Mouse (Mus musculus) heart, embryonic 14.5 days (tissue): ENCODE data around the gene Bnip2. TPM values are rescaled to one million over a fixed set of nuclear protein-coding genes. Genes with fewer than 3 reads are reported as not detected.

ENCODE experiments used
- ATAC-seq: fragments of 200-750 bp; cut with Nextera tagmentation; 2 replicates; pipeline ENCODE4 v1.8.0; 2017; ENCODE audit warnings: low read depth, moderate TSS enrichment; ENCODE audit not compliant: insufficient number of reproducible peaks, insufficient read depth, low FRiP score
- H3K27ac ChIP-seq, 2 experiments: fragments of 200-500 bp in 1 of 2; fragments of 300-500 bp in 1 of 2; sonication (generic) in 1 of 2; replicated peaks in 1 of 2; 2 replicates each; pipeline ENCODE4 v1.5.1; 2012 to 2014; ENCODE audit warnings: low read depth in 2 of 2, low read length in 2 of 2, control low read depth in 1 of 2, mild to moderate bottlenecking in 1 of 2, mixed read lengths in 1 of 2; ENCODE audit not compliant: control insufficient read depth in 1 of 2, insufficient read depth in 1 of 2
- H3K27me3 ChIP-seq: fragments of 300-500 bp; sonication (generic); 2 replicates; pipeline ENCODE4 v1.6.1; 2014; ENCODE audit warnings: mild to moderate bottlenecking, low read length, control low read depth; ENCODE audit not compliant: control insufficient read depth, insufficient read depth
- H3K36me3 ChIP-seq: fragments of 300-500 bp; sonication (generic); 2 replicates; pipeline ENCODE4 v1.6.1; 2014; ENCODE audit warnings: mild to moderate bottlenecking, control low read depth, low read length, mixed read lengths; ENCODE audit not compliant: control insufficient read depth, insufficient read depth
- H3K4me1 ChIP-seq, 2 experiments: fragments of 200-500 bp in 1 of 2; fragments of 300-500 bp in 1 of 2; sonication (generic) in 1 of 2; 2 replicates each; pipeline ENCODE4 v1.6.1; 2012 to 2014; ENCODE audit warnings: low read length in 2 of 2, control low read depth in 1 of 2, mixed read lengths in 1 of 2; ENCODE audit not compliant: control insufficient read depth in 2 of 2, insufficient read depth in 2 of 2
- H3K4me2 ChIP-seq: fragments of 300-500 bp; sonication (generic); 2 replicates; pipeline ENCODE4 v1.6.1; 2014; ENCODE audit warnings: mild to moderate bottlenecking, low read length
- H3K4me3 ChIP-seq, 2 experiments: fragments of 200-500 bp in 1 of 2; fragments of 300-500 bp in 1 of 2; sonication (generic) in 1 of 2; 2 replicates each; pipeline ENCODE4 v1.5.1; 2012 to 2014; ENCODE audit warnings: low read length in 2 of 2, mild to moderate bottlenecking in 2 of 2, control low read depth in 1 of 2, low read depth in 1 of 2, moderate library complexity in 1 of 2; ENCODE audit not compliant: control insufficient read depth in 1 of 2, insufficient read depth in 1 of 2
- H3K9ac ChIP-seq: fragments of 300-500 bp; sonication (generic); 2 replicates; pipeline ENCODE4 v1.6.1; 2014; ENCODE audit warnings: mild to moderate bottlenecking, low read length
- H3K9me3 ChIP-seq: fragments of 300-500 bp; sonication (generic); 2 replicates; pipeline ENCODE4 v1.6.1; 2016; ENCODE audit warnings: low read length, control low read depth; ENCODE audit not compliant: control insufficient read depth
- WGBS: fragments of 180-500 bp; shearing (Covaris S2); extraction: QIAGEN DNeasy Blood & Tissue Kit; methylation state at CpG from one replicate; pipeline ENCODE4 v1.1.7; 2014; 5-methylcytosine and 5-hydroxymethylcytosine counted together
- polyA plus RNA-seq: library from polyadenylated mRNA; unstranded; fragments of >200 nt; fragmentation: Nextera tagmentation; extraction: Ambion mirVana; gene quantifications from 2 replicates; pipeline ENCODE4 v1.2.1, GENCODE M21; 2014

Gene Bnip2
- 125 and 126 TPM in 2 replicates for polyA plus RNA-seq

- H3K4me1 ChIP-seq, result peaks cover 10 to 43% of the 10 kb centered on the region in 2 experiments
- no peaks in the 10 kb centered on the region for H3K9me3 ChIP-seq
- peak within 1 kb of the TSS; percentile 83 for H3K4me2 ChIP-seq
- H3K36me3 ChIP-seq, result peaks cover 24% of the 10 kb centered on the region; the same call in 1 of the 2 replicates
- WGBS, result under 1% methylated on average over 76 of the region's 76 CpGs
- peak within 1 kb of the TSS; percentile 99 for H3K9ac ChIP-seq
- peak within 1 kb of the TSS; percentile 95 to 98 for H3K27ac ChIP-seq
- no peaks in the 10 kb centered on the region for H3K27me3 ChIP-seq
- H3K4me3 ChIP-seq, result peak within 1 kb of the TSS; percentile 94 to 98
- ATAC-seq, result peak; percentile 91
Measured at GRCm38 (mm10) chr9:69989303-69990121, at the start of gene Bnip2. TSS of gene Bnip2 (plus strand) at chr9:69989466.

GRCm38 (mm10) chr9:69940839-69941490 lies 48.3 kb upstream of the Bnip2 start:
- no peak for ATAC-seq
- Histone ChIP-seq H3K9ac (no peak overlapping the region), H3K4me3 (no peak overlapping the region)

GRCm38 (mm10) chr9:69941556-69941955 lies 47.7 kb upstream of the Bnip2 start:
- Histone ChIP-seq H3K36me3 (no peaks in the 10 kb centered on the region), H3K9me3 (no peaks in the 10 kb centered on the region), H3K4me2 (no peak overlapping the region), H3K4me3 (no peak overlapping the region), H3K4me1 (no peaks in the 10 kb centered on the region), H3K27ac (no peak overlapping the region), H3K9ac (no peak overlapping the region), H3K27me3 (no peaks in the 10 kb centered on the region)
- no peak for ATAC-seq
- 68% methylated on average over 6 of the region's 6 CpGs for whole genome bisulfite sequencing

More at GRCm38 (mm10) chr9:69940839-69941490, 48.3 kb upstream of the Bnip2 start:
- no peaks in the 10 kb centered on the region for H3K9me3 ChIP-seq
- WGBS, result 82% methylated on average over 7 of the region's 7 CpGs
- no peak overlapping the region for H3K4me2 ChIP-seq
- H3K4me1 ChIP-seq, result no peaks in the 10 kb centered on the region
- H3K27ac ChIP-seq, result no peak overlapping the region
- no peaks in the 10 kb centered on the region for H3K27me3 ChIP-seq
- no peaks in the 10 kb centered on the region for H3K36me3 ChIP-seq

- no peak overlapping the region for H3K27ac ChIP-seq
- H3K4me1 ChIP-seq, result no peaks in the 10 kb centered on the region
- H3K36me3 ChIP-seq, result no peaks in the 10 kb centered on the region
- ATAC-seq, result no peak
- WGBS, result 13% methylated on average over 2 of the region's 2 CpGs
- no peaks in the 10 kb centered on the region for H3K27me3 ChIP-seq
- no peak overlapping the region for H3K4me3 ChIP-seq
- no peak overlapping the region for H3K4me2 ChIP-seq
- H3K9ac ChIP-seq, result no peak overlapping the region
- no peaks in the 10 kb centered on the region for H3K9me3 ChIP-seq
Measured at GRCm38 (mm10) chr9:69948964-69949363, 40.3 kb upstream of the Bnip2 start.

- H3K27ac ChIP-seq, result no peak overlapping the region
- H3K27me3 ChIP-seq, result no peaks in the 10 kb centered on the region
- no peaks in the 10 kb centered on the region for H3K9me3 ChIP-seq
- H3K9ac ChIP-seq, result no peak overlapping the region
- ATAC-seq, result no peak
- no peak overlapping the region for H3K4me2 ChIP-seq
- no peak overlapping the region for H3K4me3 ChIP-seq
- H3K4me1 ChIP-seq, result no peaks in the 10 kb centered on the region
- H3K36me3 ChIP-seq, result no peaks in the 10 kb centered on the region
- WGBS, result 70% methylated on average over 4 of the region's 4 CpGs
Measured at GRCm38 (mm10) chr9:69949641-69950040, 39.6 kb upstream of the Bnip2 start.

- Histone ChIP-seq H3K36me3 (no peaks in the 10 kb centered on the region), H3K27me3 (no peaks in the 10 kb centered on the region), H3K9me3 (no peaks in the 10 kb centered on the region), H3K4me2 (no peak overlapping the region), H3K27ac (no peak overlapping the region), H3K4me1 (peaks cover 5% of the 10 kb centered on the region in 2 experiments; a peak in 3 of 4 replicates), H3K4me3 (no peak overlapping the region), H3K9ac (no peak overlapping the region)
- ATAC-seq, result no peak
- 64% methylated on average over 6 of the region's 6 CpGs for WGBS
Measured at GRCm38 (mm10) chr9:69961007-69961406, 28.3 kb upstream of the Bnip2 start.

GRCm38 (mm10) chr9:69964370-69964769 lies 24.9 kb upstream of the Bnip2 start:
- no peak overlapping the region for H3K4me3 ChIP-seq
- H3K27me3 ChIP-seq, result no peaks in the 10 kb centered on the region
- 28% methylated on average over 3 of the region's 3 CpGs for WGBS
- no peaks in the 10 kb centered on the region for H3K9me3 ChIP-seq
- no peaks in the 10 kb centered on the region for H3K36me3 ChIP-seq
- H3K4me2 ChIP-seq, result no peak overlapping the region
- no peak for ATAC-seq
- H3K4me1 ChIP-seq, result peaks cover 5% of the 10 kb centered on the region in 2 experiments; a peak in 3 of 4 replicates
- peak overlapping the region; percentile 25 to 37; a peak in 2 of 4 replicates for H3K27ac ChIP-seq
- no peak overlapping the region for H3K9ac ChIP-seq
